Mouse (Mus musculus) C3H10T1/2 (cell line): ENCODE results near the gene Gjc1. TPM values are rescaled to one million over a fixed set of nuclear protein-coding genes. Genes with fewer than 3 reads are reported as not detected.

Experiments used
- polyA plus RNA-seq, 2 experiments: library from polyadenylated mRNA; unstranded; fragments of >200 nt; fragmentation: generic; extraction: Trizol; gene quantifications; one replicate each; pipeline ENCODE4 v1.2.1; 2012; ENCODE audit warnings: missing spikeins in 2 of 2

The Gjc1 gene
- polyA plus RNA-seq: 10 to 100 TPM in 1 of 2 experiments, 1 to 10 TPM in 1; 5.0 to 31.8 TPM

DNA sequence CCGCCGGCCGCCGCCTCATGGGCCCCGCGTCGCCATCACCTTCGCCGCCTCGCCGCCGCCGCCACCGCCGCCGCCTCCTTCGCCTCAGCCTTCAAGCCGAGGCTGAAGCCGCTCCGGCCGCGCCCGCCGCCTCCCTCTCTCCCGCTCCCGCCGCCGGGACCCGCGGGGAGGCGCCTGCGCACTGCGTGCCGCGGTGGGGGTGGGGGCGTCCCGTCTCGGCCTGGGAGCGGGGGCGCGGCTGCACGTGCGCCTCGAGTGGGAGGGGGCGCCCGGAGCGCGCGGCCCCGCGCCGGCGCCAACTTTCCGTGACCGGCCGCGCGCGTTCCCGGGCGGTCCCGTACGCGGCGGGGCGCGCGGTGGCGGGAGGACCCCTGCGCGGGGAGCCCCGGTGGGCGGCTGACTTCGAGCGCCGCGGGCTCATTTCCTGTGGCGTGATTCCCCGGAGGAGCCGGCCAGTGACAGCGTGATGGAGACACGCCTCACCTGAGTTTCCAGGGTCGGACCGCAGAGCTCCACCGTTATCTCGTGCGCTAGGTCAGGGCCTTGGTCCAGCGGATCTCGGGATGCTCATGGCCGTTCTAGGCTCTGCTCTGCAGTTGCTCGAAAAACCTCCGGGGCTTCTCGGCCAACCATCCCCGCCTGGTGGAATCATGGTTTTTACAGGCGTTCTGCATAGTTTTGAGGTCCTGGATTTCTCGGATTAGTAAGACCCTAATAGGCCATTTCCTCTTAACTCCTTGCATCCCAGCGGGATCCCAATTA is at the start of gene Gjc1:
Gjc1 (minus strand) TSS at position 680 of the 762 bp plus-strand sequence.

GRCm38 (mm10) chr11:102835549-102835948 is 16.0 kb upstream of the Gjc1 start, which contains the start of gene Higd1b:
Gene Higd1b (plus strand): TSS chr11:102835849.

DNA sequence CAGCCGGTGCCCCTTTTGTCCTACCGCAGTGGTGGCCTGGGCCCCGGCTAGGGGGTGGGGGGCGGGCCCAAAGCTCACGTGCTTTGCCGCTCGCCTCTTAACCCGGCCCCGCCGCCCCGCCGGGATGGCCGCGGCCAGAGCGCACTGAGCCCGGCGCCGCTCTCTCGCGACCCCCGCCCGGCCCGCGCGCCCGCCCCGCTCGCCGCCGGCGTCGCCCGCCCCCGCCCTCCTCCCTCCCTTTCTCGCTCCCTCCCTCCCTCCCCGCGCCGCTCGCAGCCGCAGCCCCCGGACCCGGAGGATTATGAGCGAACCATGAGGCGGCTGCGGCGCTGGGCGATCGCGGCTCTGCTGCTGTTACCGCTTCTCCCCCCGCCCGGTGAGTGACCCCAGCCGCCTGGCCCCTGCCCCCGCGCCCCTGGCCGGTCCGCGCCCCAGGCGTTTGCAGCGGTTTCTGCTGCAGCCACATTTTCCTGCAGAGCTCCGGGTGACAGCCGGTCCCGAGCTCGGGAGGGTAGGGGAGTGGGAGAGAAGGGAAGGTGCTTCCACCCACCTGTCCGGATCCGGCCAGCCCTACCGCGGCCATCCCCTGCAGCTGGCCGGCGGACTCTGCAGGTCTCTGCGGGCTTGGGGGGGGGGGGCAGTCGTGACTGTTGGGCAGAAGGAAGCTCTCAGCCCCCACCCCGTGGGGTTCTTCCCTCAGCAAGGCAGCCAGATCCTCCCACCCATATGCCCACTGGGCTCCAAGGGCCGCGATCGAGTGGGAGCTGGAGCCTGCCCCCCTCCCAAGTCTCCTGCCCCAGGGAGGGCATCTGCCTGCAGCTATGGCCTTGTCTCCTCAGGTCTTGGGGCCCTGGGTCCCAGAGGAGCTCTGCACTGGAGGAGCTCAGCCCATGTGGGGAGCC is 57.9 kb downstream of the Gjc1 start, which contains the start of gene Adam11:
Adam11 (plus strand) TSS at position 131 of the 902 bp plus-strand sequence.

Other genes starting within 250 kb of the Gjc1 start
- under 1 TPM; 0.05 to 0.70 TPM for gene Gm11627, start 240.2 kb downstream of the Gjc1 start, polyA plus RNA-seq
- 100 to 1,000 TPM in 1 of 2 experiments, 10 to 100 TPM in 1; 52.1 to 156 TPM for gene Fzd2, start 215.3 kb downstream of the Gjc1 start, polyA plus RNA-seq
- under 1 TPM in 1 of 2 experiments, not detected in 1; 0.02 TPM for gene Meioc, start 156.0 kb downstream of the Gjc1 start, polyA plus RNA-seq
- gene Ccdc43, start 121.9 kb downstream of the Gjc1 start, polyA plus RNA-seq: 10 to 100 TPM in 1 of 2 experiments, 1 to 10 TPM in 1; 5.4 to 15.4 TPM
- gene Adam11, start 58.3 kb downstream of the Gjc1 start, polyA plus RNA-seq: 1 to 10 TPM in 1 of 2 experiments, under 1 TPM in 1; 0.67 to 5.0 TPM
- not detected for gene Higd1b, start 16.1 kb upstream of the Gjc1 start, polyA plus RNA-seq
- gene Eftud2, start 61.3 kb upstream of the Gjc1 start, polyA plus RNA-seq: 100 to 1,000 TPM; 148 to 318 TPM
- 1 to 10 TPM; 1.9 to 3.8 TPM for gene Ccdc103, start 61.5 kb upstream of the Gjc1 start, polyA plus RNA-seq
- gene Fam187a, start 65.5 kb upstream of the Gjc1 start, polyA plus RNA-seq: under 1 TPM; 0.02 to 0.04 TPM
- gene Gfap, start 81.2 kb upstream of the Gjc1 start, polyA plus RNA-seq: under 1 TPM; 0.05 to 0.38 TPM
- gene Kif18b, start 105.4 kb upstream of the Gjc1 start, polyA plus RNA-seq: 10 to 100 TPM; 23.2 to 40.7 TPM
- not detected for gene C1ql1, start 127.0 kb upstream of the Gjc1 start, polyA plus RNA-seq
- 10 to 100 TPM; 70.6 to 88.9 TPM for gene Nmt1, start 208.5 kb upstream of the Gjc1 start, polyA plus RNA-seq
- gene Dcakd, start 208.6 kb upstream of the Gjc1 start, polyA plus RNA-seq: 100 to 1,000 TPM; 148 to 200 TPM